Comparison of ENCODE assay signal across 20 mouse cellular contexts in genomic region chr2:90359229-90359628, GRCm38 (mm10). TPM values are rescaled to one million over a fixed set of nuclear protein-coding genes. Genes with fewer than 3 reads are reported as not detected.
"Had no signal": no experiment of that assay in that cellular context is flagged by ENCODE, and none has a peak within 500 bp of the region (broad histone marks: within the 10 kb centered on the region; RNA-seq: fewer than 3 reads in every experiment).

No protein-coding gene starts in this region.

RNA-seq across cellular contexts. Expression of gene Gm13769, which starts 37.2 kb away (rescaled TPM):
- total RNA-seq: gastrocnemius, adult 18-20 months; gastrocnemius, adult 8-10 months; gastrocnemius, postnatal 14 days; heart, postnatal 25 days; hindbrain, postnatal 0 days; layer of hippocampus, adult 18-20 months; layer of hippocampus, postnatal 36 days; left cerebral cortex, adult 18-20 months; left cerebral cortex, postnatal 10 days; liver, adult 2 months had no signal

RNA-seq across cellular contexts. Expression of gene Olfr1274-ps, which starts 39.3 kb away (rescaled TPM):
- total RNA-seq: gastrocnemius, adult 18-20 months; gastrocnemius, adult 8-10 months; gastrocnemius, postnatal 14 days; gastrocnemius, postnatal 36 days; heart, adult 18-20 months; heart, adult 8-10 months; heart, postnatal 10 days; heart, postnatal 25 days; heart, postnatal 4 days; hindbrain, postnatal 0 days; layer of hippocampus, adult 18-20 months; layer of hippocampus, adult 8-10 months; layer of hippocampus, postnatal 14 days; layer of hippocampus, postnatal 36 days; left cerebral cortex, adult 18-20 months; left cerebral cortex, adult 8-10 months; left cerebral cortex, postnatal 10 days; left cerebral cortex, postnatal 25 days; left cerebral cortex, postnatal 4 days; liver, adult 2 months had no signal
